Mouse (Mus musculus) embryonic facial prominence, embryonic 10.5 days (tissue): ENCODE data around the gene Glycam1. TPM values are rescaled to one million over a fixed set of nuclear protein-coding genes. Genes with fewer than 3 reads are reported as not detected.

ENCODE experiments used
- DNase-seq: peaks from one replicate; pipeline ENCODE4 v3.0.0-alpha.2; 2017; ENCODE audit warnings: low spot score
- H3K27ac ChIP-seq: fragments of 300-500 bp; sonication (generic); replicated peaks from 2 replicates; pipeline ENCODE4 v1.5.1; 2016; ENCODE audit warnings: mild to moderate bottlenecking
- H3K27me3 ChIP-seq: fragments of 300-500 bp; sonication (generic); replicated peaks from 2 replicates; pipeline ENCODE4 v1.6.1; 2016; ENCODE audit warnings: low read depth, mild to moderate bottlenecking; ENCODE audit not compliant: poor library complexity, severe bottlenecking
- H3K36me3 ChIP-seq: fragments of 300-500 bp; sonication (generic); replicated peaks from 2 replicates; pipeline ENCODE4 v1.6.1; 2016; ENCODE audit warnings: mild to moderate bottlenecking, moderate library complexity
- H3K4me1 ChIP-seq: fragments of 300-500 bp; sonication (generic); 2 replicates; pipeline ENCODE4 v1.6.1; 2016
- H3K4me3 ChIP-seq: fragments of 300-500 bp; sonication (generic); 2 replicates; pipeline ENCODE4 v1.5.1; 2016; ENCODE audit warnings: mild to moderate bottlenecking, moderate library complexity
- H3K9me3 ChIP-seq: fragments of 300-500 bp; sonication (generic); 2 replicates; pipeline ENCODE4 v1.6.1; 2016; ENCODE audit warnings: mild to moderate bottlenecking
- WGBS: fragments of 180-500 bp; shearing (Covaris S2); methylation state at CpG from one replicate; pipeline ENCODE4 v1.1.7; 2016; 5-methylcytosine and 5-hydroxymethylcytosine counted together
- polyA plus RNA-seq: library from polyadenylated mRNA; unstranded; fragments of >200 nt; fragmentation: Nextera tagmentation; extraction: Ambion mirVana; gene quantifications from 2 replicates; pipeline ENCODE4 v1.2.1, GENCODE M21; 2016

The Glycam1 gene
- polyA plus RNA-seq, 1 experiment from 2014 or later, result not detected

- DNase-seq, result peak; percentile 34
- under 1% methylated on average over 37 of the region's 37 CpGs for WGBS
- peaks cover 66% of the 10 kb centered on the region for H3K27me3 ChIP-seq
Measured at GRCm38 (mm10) chr15:103537011-103537821, 27.7 kb downstream of the Glycam1 start.

GRCm38 (mm10) chr15:103536456-103536855, 28.4 kb downstream of the Glycam1 start:
- 29% methylated on average over 2 of the region's 2 CpGs for WGBS

More at GRCm38 (mm10) chr15:103537011-103537821, 27.7 kb downstream of the Glycam1 start:
- Histone ChIP-seq H3K4me1 (peaks cover 30% of the 10 kb centered on the region), H3K4me3 (peak overlapping the region; percentile 75), H3K36me3 (no peaks in the 10 kb centered on the region), H3K27ac (peak overlapping the region; percentile 74), H3K9me3 (no peaks in the 10 kb centered on the region)

GRCm38 (mm10) chr15:103535786-103536185, 29.1 kb downstream of the Glycam1 start:
- Histone ChIP-seq H3K9me3 (no peaks in the 10 kb centered on the region), H3K4me3 (no peak overlapping the region), H3K27me3 (peaks cover 68% of the 10 kb centered on the region), H3K27ac (no peak overlapping the region), H3K4me1 (peaks cover 30% of the 10 kb centered on the region), H3K36me3 (no peaks in the 10 kb centered on the region)
- no peak for DNase-seq
- 69% methylated on average over 1 of the region's 1 CpGs for WGBS

More at GRCm38 (mm10) chr15:103536456-103536855, 28.4 kb downstream of the Glycam1 start:
- H3K4me1 ChIP-seq, result peaks cover 30% of the 10 kb centered on the region
- H3K27me3 ChIP-seq, result peaks cover 68% of the 10 kb centered on the region
- H3K36me3 ChIP-seq, result no peaks in the 10 kb centered on the region
- H3K9me3 ChIP-seq, result no peaks in the 10 kb centered on the region
- H3K27ac ChIP-seq, result no peak overlapping the region
- peak overlapping the region; percentile 75; the same call in 1 of the 2 replicates for H3K4me3 ChIP-seq
- no peak for DNase-seq

- 87% methylated on average over 2 of the region's 2 CpGs for WGBS
- no peaks in the 10 kb centered on the region for H3K36me3 ChIP-seq
- peaks cover 65% of the 10 kb centered on the region for H3K27me3 ChIP-seq
- no peak overlapping the region for H3K27ac ChIP-seq
- no peaks in the 10 kb centered on the region for H3K9me3 ChIP-seq
- DNase-seq, result no peak
- no peak overlapping the region for H3K4me3 ChIP-seq
- H3K4me1 ChIP-seq, result peaks cover 30% of the 10 kb centered on the region
Measured at GRCm38 (mm10) chr15:103535030-103535429, 29.9 kb downstream of the Glycam1 start.

GRCm38 (mm10) chr15:103534054-103534620, 30.7 kb downstream of the Glycam1 start:
- no peak overlapping the region for H3K27ac ChIP-seq
- H3K36me3 ChIP-seq, result no peaks in the 10 kb centered on the region
- peaks cover 56% of the 10 kb centered on the region for H3K27me3 ChIP-seq
- DNase-seq, result no peak
- 86% methylated on average over 7 of the region's 7 CpGs for whole genome bisulfite sequencing
- peaks cover 34% of the 10 kb centered on the region for H3K4me1 ChIP-seq
- no peaks in the 10 kb centered on the region for H3K9me3 ChIP-seq
- H3K4me3 ChIP-seq, result no peak overlapping the region

- 6% methylated on average over 5 of the region's 5 CpGs for WGBS
- no peak overlapping the region for H3K4me3 ChIP-seq
- H3K27me3 ChIP-seq, result peaks cover 18% of the 10 kb centered on the region
- DNase-seq, result peak; percentile 67
- peaks cover 6% of the 10 kb centered on the region; the same call in 1 of the 2 replicates for H3K4me1 ChIP-seq
- H3K27ac ChIP-seq, result no peak overlapping the region
- H3K36me3 ChIP-seq, result peaks cover 15% of the 10 kb centered on the region
- no peaks in the 10 kb centered on the region for H3K9me3 ChIP-seq
Measured at GRCm38 (mm10) chr15:103530372-103530771, 34.5 kb downstream of the Glycam1 start.

- H3K36me3 ChIP-seq, result peaks cover 27% of the 10 kb centered on the region
Measured at GRCm38 (mm10) chr15:103523156-103523555, 41.7 kb downstream of the Glycam1 start.

GRCm38 (mm10) chr15:103522458-103523099, 42.3 kb downstream of the Glycam1 start:
- H3K9me3 ChIP-seq, result no peaks in the 10 kb centered on the region
- H3K27me3 ChIP-seq, result no peaks in the 10 kb centered on the region
- no peak for DNase-seq
- peak overlapping the region; percentile 24 for H3K27ac ChIP-seq
- H3K4me1 ChIP-seq, result peaks cover 36% of the 10 kb centered on the region
- WGBS, result 75% methylated on average over 3 of the region's 3 CpGs
- H3K4me3 ChIP-seq, result no peak overlapping the region
- H3K36me3 ChIP-seq, result peaks cover 22% of the 10 kb centered on the region

More at GRCm38 (mm10) chr15:103523156-103523555, 41.7 kb downstream of the Glycam1 start:
- no peaks in the 10 kb centered on the region for H3K27me3 ChIP-seq
- DNase-seq, result no peak
- peak overlapping the region; percentile 24; the same call in 1 of the 2 replicates for H3K27ac ChIP-seq
- H3K9me3 ChIP-seq, result no peaks in the 10 kb centered on the region
- 51% methylated on average over 3 of the region's 3 CpGs for WGBS
- H3K4me3 ChIP-seq, result no peak overlapping the region
- peaks cover 34% of the 10 kb centered on the region for H3K4me1 ChIP-seq

GRCm38 (mm10) chr15:103519386-103520378, 45.2 kb downstream of the Glycam1 start:
- Histone ChIP-seq H3K27ac (peak overlapping the region; percentile 78), H3K36me3 (peaks cover 10% of the 10 kb centered on the region), H3K4me1 (peaks cover 43% of the 10 kb centered on the region), H3K27me3 (no peaks in the 10 kb centered on the region), H3K4me3 (no peak overlapping the region), H3K9me3 (no peaks in the 10 kb centered on the region)
- 23% methylated on average over 4 of the region's 4 CpGs for WGBS
- DNase-seq, result peak; percentile 28

- H3K4me3 ChIP-seq, result no peak overlapping the region; the same call in 1 of the 2 replicates
- peaks cover 7% of the 10 kb centered on the region for H3K36me3 ChIP-seq
- 12% methylated on average over 5 of the region's 5 CpGs for whole genome bisulfite sequencing
- H3K27me3 ChIP-seq, result no peaks in the 10 kb centered on the region
- H3K4me1 ChIP-seq, result peaks cover 50% of the 10 kb centered on the region
- no peaks in the 10 kb centered on the region for H3K9me3 ChIP-seq
- H3K27ac ChIP-seq, result peak overlapping the region; percentile 78
- DNase-seq, result peak; percentile 38
Measured at GRCm38 (mm10) chr15:103518600-103519385, 46.1 kb downstream of the Glycam1 start.

- WGBS, result 31% methylated on average over 3 of the region's 3 CpGs
- Histone ChIP-seq H3K9me3 (no peaks in the 10 kb centered on the region), H3K27ac (peak overlapping the region; percentile 76), H3K4me1 (peaks cover 39% of the 10 kb centered on the region), H3K36me3 (no peaks in the 10 kb centered on the region), H3K4me3 (peak overlapping the region; percentile 56), H3K27me3 (peaks cover 21% of the 10 kb centered on the region; the same call in 1 of the 2 replicates)
- no peak for DNase-seq
Measured at GRCm38 (mm10) chr15:103514914-103515313, 50.0 kb downstream of the Glycam1 start.
